Mouse (Mus musculus) left cerebral cortex, postnatal 10 days (tissue): ENCODE data around the gene Lag3. TPM values are rescaled to one million over a fixed set of nuclear protein-coding genes. Genes with fewer than 3 reads are reported as not detected.

ENCODE experiments used
- total RNA-seq, 2 experiments: library from RNA; stranded (reverse); gene quantifications; 2 replicates each; pipeline ENCODE4 v1.2.3; 2021

The Lag3 gene
- total RNA-seq, 2 experiments from 2014 or later, result 1.4 to 1.5 TPM

Other genes with a start within 250 kb of the Lag3 start
- gene Lpcat3, start 248.7 kb downstream of the Lag3 start, total RNA-seq, result 10 to 100 TPM; 29.7 to 36.4 TPM
- gene Emg1, start 199.5 kb downstream of the Lag3 start, total RNA-seq, result 10 to 100 TPM; 38.0 to 42.6 TPM
- 100 to 1,000 TPM; 151 to 160 TPM for gene Phb2, start 199.4 kb downstream of the Lag3 start, total RNA-seq
- gene Ptpn6, start 173.0 kb downstream of the Lag3 start, total RNA-seq, result 1 to 10 TPM; 3.4 to 4.7 TPM
- gene Grcc10, start 170.3 kb downstream of the Lag3 start, total RNA-seq, result 100 to 1,000 TPM; 298 to 316 TPM
- not detected for gene Gm45234, start 155.7 kb downstream of the Lag3 start, total RNA-seq
- gene Atn1, start 155.2 kb downstream of the Lag3 start, total RNA-seq, result 100 to 1,000 TPM; 156 to 158 TPM
- 100 to 1,000 TPM; 466 to 486 TPM for gene Eno2, start 142.0 kb downstream of the Lag3 start, total RNA-seq
- under 1 TPM; 0.41 to 0.77 TPM for gene Lrrc23, start 132.0 kb downstream of the Lag3 start, total RNA-seq
- 1 to 10 TPM; 4.4 to 5.3 TPM for gene Spsb2, start 103.0 kb downstream of the Lag3 start, total RNA-seq
- gene Tpi1, start 97.4 kb downstream of the Lag3 start, total RNA-seq, result 100 to 1,000 TPM; 512 to 527 TPM
- gene Usp5, start 82.2 kb downstream of the Lag3 start, total RNA-seq, result 100 to 1,000 TPM; 194 to 200 TPM
- gene Cdca3, start 82.2 kb downstream of the Lag3 start, total RNA-seq, result 1 to 10 TPM; 2.8 to 4.4 TPM
- gene Gnb3, start 71.4 kb downstream of the Lag3 start, total RNA-seq, result under 1 TPM; 0.19 to 0.28 TPM
- gene P3h3, start 54.0 kb downstream of the Lag3 start, total RNA-seq, result 10 to 100 TPM; 30.7 to 32.5 TPM
- 100 to 1,000 TPM; 214 to 216 TPM for gene Gpr162, start 47.7 kb downstream of the Lag3 start, total RNA-seq
- gene Cd4, start 23.5 kb downstream of the Lag3 start, total RNA-seq, result 1 to 10 TPM; 1.2 to 3.7 TPM
- 1,000 to 10,000 TPM; 1,368 to 1,394 TPM for gene Ptms, start 8.4 kb upstream of the Lag3 start, total RNA-seq
- 100 to 1,000 TPM; 597 to 610 TPM for gene Mlf2, start 19.7 kb upstream of the Lag3 start, total RNA-seq
- 100 to 1,000 TPM; 115 to 116 TPM for gene Cops7a, start 53.8 kb upstream of the Lag3 start, total RNA-seq
- gene Pianp, start 85.0 kb upstream of the Lag3 start, total RNA-seq, result 100 to 1,000 TPM; 116 TPM
- 10 to 100 TPM; 41.0 to 41.2 TPM for gene Zfp384, start 97.4 kb upstream of the Lag3 start, total RNA-seq
- 10 to 100 TPM; 56.9 to 59.9 TPM for gene Ing4, start 128.1 kb upstream of the Lag3 start, total RNA-seq
- 1 to 10 TPM; 8.0 to 8.7 TPM for gene Acrbp, start 138.0 kb upstream of the Lag3 start, total RNA-seq
- 1 to 10 TPM in 1 of 2 experiments, under 1 TPM in 1; 0.45 to 1.0 TPM for gene Lpar5, start 156.2 kb upstream of the Lag3 start, total RNA-seq
- gene Chd4, start 184.3 kb upstream of the Lag3 start, total RNA-seq, result 100 to 1,000 TPM; 147 to 157 TPM
- gene Nop2, start 220.2 kb upstream of the Lag3 start, total RNA-seq, result 10 to 100 TPM; 32.4 to 35.6 TPM
- 10 to 100 TPM; 38.7 to 40.2 TPM for gene Iffo1, start 233.5 kb upstream of the Lag3 start, total RNA-seq